Mouse (Mus musculus) myocyte (in vitro differentiated cells): ENCODE data around the gene Ptprh. TPM values are rescaled to one million over a fixed set of nuclear protein-coding genes. Genes with fewer than 3 reads are reported as not detected.

Experiments used
- H3K27me3 ChIP-seq: one replicate; pipeline ENCODE4 v1.6.1; 2011; ENCODE audit not compliant: control insufficient read depth, insufficient read depth, insufficient read length
- H3K36me3 ChIP-seq: one replicate; pipeline ENCODE4 v1.6.1; 2011; ENCODE audit not compliant: control insufficient read depth, insufficient read depth
- H3K4me2 ChIP-seq: one replicate; pipeline ENCODE4 v1.6.1; 2011; ENCODE audit warnings: low read depth, control low read depth
- H3K4me3 ChIP-seq: one replicate; pipeline ENCODE4 v1.5.1; 2011; ENCODE audit warnings: mild to moderate bottlenecking, control low read depth, moderate library complexity
- H3K79me2 ChIP-seq: one replicate; pipeline ENCODE4 v1.6.1; 2011; ENCODE audit not compliant: control insufficient read depth, insufficient read depth
- H3ac ChIP-seq: one replicate; pipeline ENCODE4 v1.6.1; 2011; ENCODE audit not compliant: control insufficient read depth, insufficient read length
- CEBPB ChIP-seq: IDR thresholded peaks from 2 replicates; pipeline ENCODE4 v1.6.1; 2011; ENCODE audit warnings: mild to moderate bottlenecking, moderate library complexity; ENCODE audit not compliant: poor library complexity, insufficient read depth, severe bottlenecking
- E2F4 ChIP-seq: IDR thresholded peaks from one replicate; pipeline ENCODE4 v1.6.1; 2011; ENCODE audit warnings: mild to moderate bottlenecking, control low read depth, moderate library complexity; ENCODE audit not compliant: insufficient read depth
- MAX ChIP-seq: IDR thresholded peaks from one replicate; pipeline ENCODE4 v1.6.1; 2011; ENCODE audit warnings: low read depth, mild to moderate bottlenecking, control low read depth
- MYOD1 ChIP-seq, 3 experiments: IDR thresholded peaks; one replicate each; pipeline ENCODE4 v1.6.1; 2011; ENCODE audit warnings: control low read depth in 2 of 3, low read depth in 2 of 3, mild to moderate bottlenecking in 2 of 3, moderate library complexity in 1 of 3; ENCODE audit not compliant: insufficient read length in 2 of 3, control insufficient read depth in 1 of 3
- MYOG ChIP-seq, 3 experiments: IDR thresholded peaks; one replicate each; pipeline ENCODE4 v1.6.1; 2011; ENCODE audit warnings: control low read depth in 2 of 3, low read depth in 2 of 3, mild to moderate bottlenecking in 2 of 3; ENCODE audit not compliant: insufficient read length in 2 of 3, control insufficient read depth in 1 of 3, insufficient read depth in 1 of 3
- POLR2A ChIP-seq: IDR thresholded peaks from one replicate; pipeline ENCODE4 v1.6.1; 2011; ENCODE audit warnings: low read depth, mild to moderate bottlenecking, control low read depth, moderate library complexity; ENCODE audit not compliant: insufficient read length
- POLR2AphosphoS2 ChIP-seq: IDR thresholded peaks from one replicate; pipeline ENCODE4 v1.6.1; 2011; ENCODE audit warnings: low read depth, control low read depth; ENCODE audit not compliant: insufficient read length
- REST ChIP-seq: IDR thresholded peaks from one replicate; pipeline ENCODE4 v1.6.1; 2011; ENCODE audit warnings: mild to moderate bottlenecking, control low read depth, moderate library complexity; ENCODE audit not compliant: insufficient read depth, insufficient read length
- SRF ChIP-seq: IDR thresholded peaks from one replicate; pipeline ENCODE4 v1.6.1; 2011; ENCODE audit warnings: low read depth; ENCODE audit not compliant: control insufficient read depth, insufficient read length
- TCF12 ChIP-seq: IDR thresholded peaks from one replicate; pipeline ENCODE4 v1.6.1; 2011; ENCODE audit warnings: mild to moderate bottlenecking, control low read depth; ENCODE audit not compliant: poor library complexity, insufficient read depth, severe bottlenecking
- TCF3 ChIP-seq: IDR thresholded peaks from one replicate; pipeline ENCODE4 v1.6.1; 2011; ENCODE audit warnings: low read depth, control low read depth; ENCODE audit not compliant: insufficient read length
- polyA plus RNA-seq: library from polyadenylated mRNA; unstranded; fragments of >200 nt; fragmentation: generic; extraction: Trizol; gene quantifications from one replicate; pipeline ENCODE4 v1.2.1, GENCODE M21; 2012; ENCODE audit warnings: missing spikeins

Ptprh gene
- polyA plus RNA-seq, 1 experiment: not detected

DNA sequence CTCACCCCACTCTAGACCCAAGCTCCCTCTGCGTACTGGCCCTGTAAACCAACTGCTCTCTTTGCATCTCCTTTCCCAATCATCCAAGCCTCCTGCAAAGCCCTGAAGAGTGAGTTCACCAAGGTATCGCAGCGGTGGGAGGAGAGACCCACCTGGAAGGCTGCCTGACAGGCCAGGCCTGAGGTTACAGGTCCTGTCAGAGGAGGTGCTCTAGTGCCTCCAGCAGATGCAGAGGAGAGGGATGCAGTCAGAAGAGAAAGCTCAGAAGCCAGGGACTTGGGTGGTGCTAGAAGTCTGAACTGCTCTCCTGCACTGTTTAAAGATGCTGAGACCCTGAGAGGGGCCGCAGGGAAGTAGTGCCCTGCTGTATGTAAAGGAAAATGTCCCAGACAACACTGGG lies 104.8 kb downstream of the Ptprh start:
- H3K4me2 ChIP-seq: no peak overlapping the region
- no peak overlapping the region for H3ac ChIP-seq
- no peak overlapping the region for H3K4me3 ChIP-seq
- H3K79me2 ChIP-seq: peaks cover 65% of the 10 kb centered on the region
- H3K36me3 ChIP-seq: peaks cover 12% of the 10 kb centered on the region
- no peaks in the 10 kb centered on the region for H3K27me3 ChIP-seq
- TF ChIP-seq MAX (no peak), TCF3 (no peak), POLR2A (no peak), TCF12 (no peak), MYOG (IDR thresholded peaks at IDR 0.05; ENCODE audit: control insufficient read depth in 1 of 3, insufficient read depth in 1 of 3, insufficient read length in 2 of 3, low read depth in 2 of 3) (no peak), CEBPB (no peak), MYOD1 (IDR thresholded peaks at IDR 0.05; ENCODE audit: control insufficient read depth in 1 of 3, insufficient read length in 2 of 3, low read depth in 2 of 3) (no peak), E2F4 (no peak), POLR2AphosphoS2 (no peak), REST (no peak), SRF (no peak)

Other genes starting within 250 kb of the Ptprh start
- not detected for gene Gp6, start 206.3 kb downstream of the Ptprh start, polyA plus RNA-seq
- gene Rdh13, start 158.4 kb downstream of the Ptprh start, polyA plus RNA-seq: 16.4 TPM
- gene Eps8l1, start 143.4 kb downstream of the Ptprh start, polyA plus RNA-seq: 0.12 TPM
- gene Ppp1r12c, start 102.4 kb downstream of the Ptprh start, polyA plus RNA-seq: 39.0 TPM
- 1,403 TPM for gene Tnnt1, start 87.7 kb downstream of the Ptprh start, polyA plus RNA-seq
- gene Tnni3, start 79.8 kb downstream of the Ptprh start, polyA plus RNA-seq: 13.3 TPM
- 2.2 TPM for gene Dnaaf3, start 71.6 kb downstream of the Ptprh start, polyA plus RNA-seq
- gene Syt5, start 56.5 kb downstream of the Ptprh start, polyA plus RNA-seq: 0.22 TPM
- gene Tmem86b, start 27.4 kb upstream of the Ptprh start, polyA plus RNA-seq: 2.2 TPM
- 46.1 TPM for gene Ppp6r1, start 55.0 kb upstream of the Ptprh start, polyA plus RNA-seq
- gene Hspbp1, start 81.0 kb upstream of the Ptprh start, polyA plus RNA-seq: 67.5 TPM
- gene Brsk1, start 86.6 kb upstream of the Ptprh start, polyA plus RNA-seq: 7.0 TPM
- 0.04 TPM for gene Tmem150b, start 121.2 kb upstream of the Ptprh start, polyA plus RNA-seq
- 19.2 TPM for gene Kmt5c, start 136.1 kb upstream of the Ptprh start, polyA plus RNA-seq
- 0.19 TPM for gene Cox6b2, start 149.1 kb upstream of the Ptprh start, polyA plus RNA-seq
- not detected for gene Fam71e2, start 167.3 kb upstream of the Ptprh start, polyA plus RNA-seq
- gene Il11, start 178.8 kb upstream of the Ptprh start, polyA plus RNA-seq: 0.56 TPM
- not detected for gene Tmem190, start 178.9 kb upstream of the Ptprh start, polyA plus RNA-seq
- gene Tmem238, start 185.6 kb upstream of the Ptprh start, polyA plus RNA-seq: 7.1 TPM
- 3,329 TPM for gene Rpl28, start 188.8 kb upstream of the Ptprh start, polyA plus RNA-seq
- gene Ube2s, start 208.5 kb upstream of the Ptprh start, polyA plus RNA-seq: 261 TPM
- gene Shisa7, start 240.7 kb upstream of the Ptprh start, polyA plus RNA-seq: not detected